Mouse (Mus musculus): Measurements from ENCODE around the gene Gm49337.

DNA sequence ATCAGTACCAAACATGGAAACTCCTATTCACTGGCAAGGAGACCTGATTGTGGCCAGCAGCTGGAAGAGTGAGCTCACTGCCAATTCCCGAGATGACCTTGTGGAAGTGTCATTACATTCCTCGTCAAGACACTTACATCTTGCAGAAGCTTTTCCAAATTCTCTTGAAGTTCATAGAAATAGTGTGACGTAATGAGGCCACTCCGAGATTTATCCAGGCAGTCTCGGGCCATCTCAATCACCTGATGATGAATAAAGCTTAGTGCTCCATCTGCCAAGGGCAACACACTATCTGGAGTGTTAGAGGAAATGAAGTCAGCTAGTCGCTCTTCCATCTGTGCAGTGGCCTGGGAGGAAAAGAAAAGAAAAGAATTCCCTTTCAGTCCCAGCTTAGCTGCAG, 148.9 kb downstream of the Gm49337 start:
- no peak for TF ChIP-seq POLR2A (IDR thresholded peaks at IDR 0.05; ENCODE audit: borderline replicate concordance, insufficient read depth, low read length)
- no peak for TF ChIP-seq CTCF (IDR thresholded peaks at IDR 0.05; ENCODE audit: borderline replicate concordance, insufficient read depth, low read depth, low read length)

Data from cerebellum, adult 2 months (tissue).